Mouse (Mus musculus) hindbrain, embryonic 13.5 days (tissue): ENCODE measurements around the gene Tfdp2. TPM values are rescaled to one million over a fixed set of nuclear protein-coding genes. Genes with fewer than 3 reads are reported as not detected.

Experiments used
- ATAC-seq: fragments of 200-750 bp; cut with Nextera tagmentation; 2 replicates; pipeline ENCODE4 v1.8.0; 2017; ENCODE audit warnings: moderate TSS enrichment; ENCODE audit not compliant: low FRiP score
- H3K27ac ChIP-seq: fragments of 300-500 bp; sonication (generic); 2 replicates; pipeline ENCODE4 v1.5.1; 2015; ENCODE audit warnings: inconsistent platforms, mild to moderate bottlenecking, moderate library complexity
- H3K27me3 ChIP-seq: fragments of 300-500 bp; sonication (generic); 2 replicates; pipeline ENCODE4 v1.6.1; 2015; ENCODE audit warnings: mild to moderate bottlenecking, inconsistent platforms
- H3K36me3 ChIP-seq: fragments of 300-500 bp; sonication (generic); 2 replicates; pipeline ENCODE4 v1.6.1; 2015; ENCODE audit warnings: mild to moderate bottlenecking, inconsistent platforms
- H3K4me1 ChIP-seq: fragments of 300-500 bp; sonication (generic); replicated peaks from 2 replicates; pipeline ENCODE4 v1.6.1; 2015; ENCODE audit warnings: inconsistent platforms
- H3K4me2 ChIP-seq: fragments of 300-500 bp; sonication (generic); 2 replicates; pipeline ENCODE4 v1.6.1; 2015; ENCODE audit warnings: inconsistent platforms, mild to moderate bottlenecking, moderate library complexity
- H3K4me3 ChIP-seq: fragments of 300-500 bp; sonication (generic); 2 replicates; pipeline ENCODE4 v1.5.1; 2015; ENCODE audit warnings: mild to moderate bottlenecking, inconsistent platforms
- H3K9ac ChIP-seq: fragments of 300-500 bp; sonication (generic); 2 replicates; pipeline ENCODE4 v1.6.1; 2015; ENCODE audit warnings: mild to moderate bottlenecking, inconsistent platforms
- H3K9me3 ChIP-seq: fragments of 300-500 bp; sonication (generic); 2 replicates; pipeline ENCODE4 v1.6.1; 2016; ENCODE audit warnings: inconsistent platforms
- WGBS: fragments of 180-500 bp; shearing (Covaris S2); methylation state at CpG from one replicate; pipeline ENCODE4 v1.1.7; 2015; 5-methylcytosine and 5-hydroxymethylcytosine counted together
- polyA plus RNA-seq: library from polyadenylated mRNA; unstranded; fragments of >200 nt; fragmentation: Nextera tagmentation; extraction: Ambion mirVana; gene quantifications from 2 replicates; pipeline ENCODE4 v1.2.1, GENCODE M21; 2015

The Tfdp2 gene
- polyA plus RNA-seq, 1 experiment from 2014 or later: 30.8 TPM

- peak overlapping the region; percentile 89 for H3K4me3 ChIP-seq
- H3K27me3 ChIP-seq: no peaks in the 10 kb centered on the region
- no peaks in the 10 kb centered on the region for H3K9me3 ChIP-seq
- no peaks in the 10 kb centered on the region for H3K36me3 ChIP-seq
- peak; percentile 73 for ATAC-seq
- peak overlapping the region; percentile 74 for H3K4me2 ChIP-seq
- peak overlapping the region; percentile 96 for H3K9ac ChIP-seq
- H3K27ac ChIP-seq: peak overlapping the region; percentile 94
- under 1% methylated on average over 37 of the region's 64 CpGs for WGBS
- H3K4me1 ChIP-seq: peaks cover 29% of the 10 kb centered on the region
These were observed 167.6 kb downstream of the Tfdp2 start for GRCm38 (mm10) chr9:96363581-96364140.

GRCm38 (mm10) chr9:96364141-96364838 lies 168.2 kb downstream of the Tfdp2 start, which contains the start of gene Atp1b3:
TSS of gene Atp1b3 (minus strand) at chr9:96364442.
- H3K9ac ChIP-seq: peak within 1 kb of the TSS; percentile 96
- H3K9me3 ChIP-seq: no peaks in the 10 kb centered on the region
- peak; percentile 97 for ATAC-seq
- H3K4me3 ChIP-seq: peak within 1 kb of the TSS; percentile 89
- H3K27ac ChIP-seq: peak within 1 kb of the TSS; percentile 94
- H3K4me1 ChIP-seq: peaks cover 26% of the 10 kb centered on the region
- under 1% methylated on average over 79 of the region's 81 CpGs for WGBS
- H3K4me2 ChIP-seq: peak within 1 kb of the TSS; percentile 74
- no peaks in the 10 kb centered on the region for H3K36me3 ChIP-seq
- no peaks in the 10 kb centered on the region for H3K27me3 ChIP-seq

GRCm38 (mm10) chr9:96365271-96365872 lies 169.3 kb downstream of the Tfdp2 start:
- no peaks in the 10 kb centered on the region for H3K9me3 ChIP-seq
- no peak overlapping the region for H3K4me3 ChIP-seq
- no peak overlapping the region for H3K9ac ChIP-seq
- no peak overlapping the region for H3K4me2 ChIP-seq
- no peaks in the 10 kb centered on the region for H3K36me3 ChIP-seq
- peaks cover 22% of the 10 kb centered on the region for H3K4me1 ChIP-seq
- no peaks in the 10 kb centered on the region for H3K27me3 ChIP-seq
- no peak for ATAC-seq
- no peak overlapping the region; the same call in 1 of the 2 replicates for H3K27ac ChIP-seq
- 74% methylated on average over 6 of the region's 6 CpGs for WGBS

GRCm38 (mm10) chr9:96369654-96370384 lies 173.7 kb downstream of the Tfdp2 start:
- Histone ChIP-seq H3K27me3 (no peaks in the 10 kb centered on the region), H3K4me1 (no peaks in the 10 kb centered on the region), H3K9ac (no peak overlapping the region), H3K27ac (no peak overlapping the region), H3K4me3 (no peak overlapping the region), H3K4me2 (no peak overlapping the region), H3K36me3 (no peaks in the 10 kb centered on the region), H3K9me3 (no peaks in the 10 kb centered on the region)
- WGBS: 68% methylated on average over 5 of the region's 5 CpGs
- ATAC-seq: no peak

- no peak overlapping the region for H3K4me2 ChIP-seq
- 96% methylated on average over 5 of the region's 5 CpGs for WGBS
- H3K36me3 ChIP-seq: no peaks in the 10 kb centered on the region
- H3K9me3 ChIP-seq: no peaks in the 10 kb centered on the region
- H3K9ac ChIP-seq: no peak overlapping the region
- H3K4me3 ChIP-seq: no peak overlapping the region
- ATAC-seq: no peak
- H3K4me1 ChIP-seq: no peaks in the 10 kb centered on the region
- H3K27ac ChIP-seq: no peak overlapping the region
- H3K27me3 ChIP-seq: no peaks in the 10 kb centered on the region
These were observed 175.0 kb downstream of the Tfdp2 start for GRCm38 (mm10) chr9:96371075-96371474.

Other genes starting within 250 kb of the Tfdp2 start
- gene Xrn1, start 241.5 kb upstream of the Tfdp2 start, polyA plus RNA-seq: 19.8 and 21.5 TPM in 2 replicates
- 2.7 and 2.9 TPM in 2 replicates for gene Gk5, start 76.9 kb upstream of the Tfdp2 start, polyA plus RNA-seq
- 176 and 187 TPM in 2 replicates for gene Atp1b3, start 168.2 kb downstream of the Tfdp2 start, polyA plus RNA-seq